22 mouse cellular contexts compared by ENCODE assay signal in the genomic region with DNA sequence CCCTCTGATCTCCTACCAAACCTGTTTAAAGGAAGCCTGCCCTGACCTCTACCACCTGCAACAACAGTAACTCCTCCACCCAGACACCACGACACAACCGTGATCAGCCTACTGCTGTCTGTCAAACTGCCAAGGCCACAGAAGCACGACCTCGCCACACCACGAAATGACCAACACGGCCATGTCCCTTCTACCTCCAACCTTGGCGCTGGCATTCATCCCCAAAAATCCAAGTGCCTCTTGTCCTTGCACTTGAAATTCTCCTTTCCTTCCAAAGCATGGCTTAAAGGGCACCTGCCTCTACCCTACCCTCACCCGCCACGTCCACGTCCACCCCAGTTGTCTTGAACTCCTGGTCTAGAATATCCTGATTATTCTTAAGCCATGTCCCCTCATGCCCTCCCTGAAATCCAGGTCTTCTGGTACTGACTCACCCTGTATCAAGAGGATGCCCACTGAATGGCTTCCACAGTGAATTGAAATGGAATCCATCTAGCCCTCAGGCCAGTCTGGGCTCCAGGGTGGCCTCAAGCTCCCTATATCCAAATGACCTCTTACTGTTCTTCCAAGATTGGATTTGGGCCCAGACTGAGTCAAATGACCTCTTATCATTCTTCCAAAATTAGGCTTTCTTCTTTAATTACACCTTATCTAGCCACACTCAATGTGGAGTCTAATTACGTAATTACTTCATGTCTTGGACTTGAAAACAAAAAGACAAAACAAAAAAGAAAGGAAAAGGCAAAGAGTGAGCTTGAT. TPM values are rescaled to one million over a fixed set of nuclear protein-coding genes. Genes with fewer than 3 reads are reported as not detected.
A peak's percentile ranks its signal among the peaks of the same experiment; 100 is the strongest.
DNase-seq lines count a peak whose midpoint lies in the region; ATAC-seq and TF ChIP-seq lines count a peak whose summit lies in the region.
"Had no signal": no experiment of that assay in that cellular context is flagged by ENCODE, and none has a peak within 500 bp of the region (broad histone marks: within the 10 kb centered on the region; RNA-seq: fewer than 3 reads in every experiment).

No protein-coding gene starts in this region.

- no peak for TF ChIP-seq CTCF in C2C12 (IDR thresholded peaks at IDR 0.05; ENCODE audit: control insufficient read depth, insufficient read depth, insufficient read length)

- H3K27ac ChIP-seq in heart, embryonic 16.5 days (ENCODE audit: low read length): peak overlapping the region; percentile 6; the same call in 1 of the 2 replicates
- H3K27ac ChIP-seq in heart, embryonic 10.5 days: no peak overlapping the region
- H3K27ac ChIP-seq: forebrain, embryonic 10.5 days; hindbrain, postnatal 0 days; kidney, embryonic 15.5 days; limb, embryonic 13.5 days; liver, embryonic 12.5 days; midbrain, embryonic 12.5 days had no signal

- H3K4me2 ChIP-seq in heart, embryonic 16.5 days (ENCODE audit: low read depth, low read length): no peak overlapping the region
- H3K4me2 ChIP-seq: kidney, embryonic 15.5 days; limb, embryonic 13.5 days; liver, embryonic 12.5 days; lung, embryonic 14.5 days; midbrain, embryonic 12.5 days had no signal

- no peak overlapping the region for H3ac ChIP-seq in C2C12 (ENCODE audit: control insufficient read depth, insufficient read length, low read depth)

- no peak overlapping the region for H3K9ac ChIP-seq in heart, embryonic 16.5 days (ENCODE audit: low read length)
- H3K9ac ChIP-seq: kidney, embryonic 15.5 days; limb, embryonic 13.5 days; liver, embryonic 12.5 days; lung, embryonic 14.5 days; midbrain, embryonic 12.5 days had no signal

- DNase-seq in adrenal gland, postnatal 10 days: peak; percentile 36
- no peak for DNase-seq in adrenal gland, adult 18-20 months (ENCODE audit: low spot score in 2 of 2)
- no peak for DNase-seq in heart, embryonic 10.5 days (ENCODE audit: low spot score)
- DNase-seq in heart, postnatal 10 days: peak; percentile 44 to 57
- DNase-seq in left cerebral cortex, postnatal 14 days (ENCODE audit: low spot score in 2 of 2): no peak
- DNase-seq: cerebellum, adult 18-20 months; cerebellum, postnatal 14 days; gastrocnemius, postnatal 10 days; kidney, postnatal 36 days; layer of hippocampus, postnatal 36 days; lung, embryonic 14.5 days had no signal

- no peaks in the 10 kb centered on the region for H3K79me2 ChIP-seq in C2C12 (ENCODE audit: control insufficient read depth, insufficient read depth)

- H3K9me3 ChIP-seq in heart, embryonic 16.5 days (replicated peaks; ENCODE audit: control insufficient read depth, low read length): no peaks in the 10 kb centered on the region
- no peaks in the 10 kb centered on the region for H3K9me3 ChIP-seq in heart, embryonic 10.5 days
- H3K9me3 ChIP-seq: forebrain, embryonic 10.5 days; kidney, embryonic 15.5 days; limb, embryonic 13.5 days; liver, embryonic 12.5 days; midbrain, embryonic 12.5 days had no signal

- WGBS in heart, embryonic 16.5 days: 81% methylated on average over 11 of the region's 11 CpGs
- WGBS in heart, embryonic 10.5 days: 92% methylated on average over 11 of the region's 11 CpGs

- no peaks in the 10 kb centered on the region for H3K79me3 ChIP-seq in C2C12 (ENCODE audit: low read depth)

- intact Hi-C loops in heart, postnatal 10 days (cut with DNase I): no loop called here
- intact Hi-C loops in left cerebral cortex, postnatal 14 days (cut with DNase I): no loop called here

- H3K4me1 ChIP-seq in heart, embryonic 16.5 days (ENCODE audit: control insufficient read depth, insufficient read depth, low read length): peaks cover 78% of the 10 kb centered on the region
- peaks cover 82% of the 10 kb centered on the region for H3K4me1 ChIP-seq in heart, embryonic 10.5 days

- H3K27me3 ChIP-seq in heart, embryonic 16.5 days (ENCODE audit: control insufficient read depth, insufficient read depth, low read length): no peaks in the 10 kb centered on the region
- no peaks in the 10 kb centered on the region for H3K27me3 ChIP-seq in heart, embryonic 10.5 days (ENCODE audit: insufficient read depth, poor library complexity, severe bottlenecking)
- H3K27me3 ChIP-seq in C2C12 (ENCODE audit: control insufficient read depth, insufficient read depth, insufficient read length): no peaks in the 10 kb centered on the region
- H3K27me3 ChIP-seq: kidney, embryonic 15.5 days; limb, embryonic 13.5 days; liver, embryonic 12.5 days; midbrain, embryonic 12.5 days; Patski had no signal

- no peak overlapping the region for H3K4me3 ChIP-seq in heart, embryonic 16.5 days (ENCODE audit: low read length)
- no peak overlapping the region for H3K4me3 ChIP-seq in heart, embryonic 10.5 days
- H3K4me3 ChIP-seq in C2C12 (ENCODE audit: insufficient read depth, poor library complexity, severe bottlenecking): no peak overlapping the region
- H3K4me3 ChIP-seq: forebrain, embryonic 10.5 days; kidney, embryonic 15.5 days; limb, embryonic 13.5 days; liver, embryonic 12.5 days; midbrain, embryonic 12.5 days had no signal

- no peaks in the 10 kb centered on the region for H3K36me3 ChIP-seq in heart, embryonic 16.5 days (ENCODE audit: control insufficient read depth, insufficient read depth)
- H3K36me3 ChIP-seq in heart, embryonic 10.5 days: peaks cover 12% of the 10 kb centered on the region; the same call in 1 of the 2 replicates
- no peaks in the 10 kb centered on the region for H3K36me3 ChIP-seq in C2C12 (ENCODE audit: control insufficient read depth, insufficient read depth)
- H3K36me3 ChIP-seq: forebrain, embryonic 10.5 days; kidney, embryonic 15.5 days; midbrain, embryonic 12.5 days had no signal

- no peak for ATAC-seq in heart, embryonic 16.5 days (replicated peaks; ENCODE audit: extremely low read depth, insufficient read depth, low FRiP score)
- ATAC-seq: forebrain, embryonic 16.5 days; hindbrain, postnatal 0 days; intestine, embryonic 16.5 days; liver, embryonic 12.5 days; Patski had no signal

TF ChIP-seq in C2C12, 6 proteins besides CTCF, POLR2A, EP300 and RAD21:
- peak; percentile 39 for TF ChIP-seq MYOD1 (IDR thresholded peaks at IDR 0.05; ENCODE audit: control insufficient read depth, insufficient read length, low read depth)
- TF ChIP-seq MAX (IDR thresholded peaks at IDR 0.05): no peak

RNA-seq across cellular contexts. Expression of a gene that starts 16.9 kb away (rescaled TPM):
- total RNA-seq in adrenal gland, postnatal 10 days (2021): 100 to 1,000 TPM; 172 to 181 TPM
- total RNA-seq in adrenal gland, adult 18-20 months (2021): 100 to 1,000 TPM in 1 of 2 experiments, 10 to 100 TPM in 1; 93.0 to 278 TPM
- 141 and 152 TPM in 2 replicates for polyA plus RNA-seq in heart, embryonic 16.5 days (2015; fragmentation: Nextera tagmentation; extraction: Ambion mirVana)
- polyA plus RNA-seq in heart, embryonic 10.5 days (2016; fragmentation: Nextera tagmentation; extraction: Ambion mirVana): 71.2 and 98.1 TPM in 2 replicates
- 9.0 TPM for polyA plus RNA-seq in C2C12 (2012; fragmentation: generic; extraction: Trizol)
- total RNA-seq in heart, postnatal 10 days (2021): 100 to 1,000 TPM; 355 to 547 TPM
- total RNA-seq in left cerebral cortex, postnatal 14 days (2021): 100 to 1,000 TPM; 108 to 126 TPM

Comparison
In these comparisons a context has a peak if more than half of its experiments do, and no peak if none do; other contexts are left out.
1. DNase-seq: peak in adrenal gland, postnatal 10 days (single experiment) and heart, postnatal 10 days (2 of 2); none in adrenal gland, adult 18-20 months (0 of 2), heart, embryonic 10.5 days (single experiment) and left cerebral cortex, postnatal 14 days (0 of 2).